Mouse (Mus musculus) spleen, adult 2 months (tissue): ENCODE data around the gene Slmap. TPM values are rescaled to one million over a fixed set of nuclear protein-coding genes. Genes with fewer than 3 reads are reported as not detected.

Experiments used
- DNase-seq, 2 experiments: peaks; one replicate each; pipeline versions ENCODE4 v3.0.0 to v3.0.0-alpha.2; 2012 to 2021; ENCODE audit warnings: low spot score in 2 of 2, low read depth in 1 of 2
- H3K27ac ChIP-seq: fragments of 200-500 bp; 2 replicates; pipeline ENCODE4 v1.5.1; 2012; ENCODE audit warnings: low read length, inconsistent platforms; ENCODE audit not compliant: insufficient read depth
- H3K27me3 ChIP-seq: fragments of 200-500 bp; 2 replicates; pipeline ENCODE4 v1.6.1; 2012; ENCODE audit warnings: mild to moderate bottlenecking, moderate library complexity, low read length, inconsistent platforms; ENCODE audit not compliant: control insufficient read depth, insufficient read depth
- H3K36me3 ChIP-seq: fragments of 200-500 bp; 2 replicates; pipeline ENCODE4 v1.6.1; 2012; ENCODE audit warnings: mild to moderate bottlenecking, low read length, inconsistent platforms; ENCODE audit not compliant: control insufficient read depth, insufficient read depth
- H3K4me1 ChIP-seq: fragments of 200-500 bp; 2 replicates; pipeline ENCODE4 v1.6.1; 2011; ENCODE audit warnings: inconsistent platforms; ENCODE audit not compliant: control insufficient read depth, insufficient read depth, insufficient read length
- H3K4me3 ChIP-seq: fragments of 200-500 bp; 2 replicates; pipeline ENCODE4 v1.5.1; 2011; ENCODE audit warnings: mild to moderate bottlenecking, inconsistent platforms; ENCODE audit not compliant: insufficient read depth, insufficient read length; ENCODE audit errors: extremely low read depth
- CTCF ChIP-seq: fragments of 200-500 bp; IDR thresholded peaks from 2 replicates; pipeline ENCODE4 v1.5.1; 2011; ENCODE audit warnings: mild to moderate bottlenecking, inconsistent platforms; ENCODE audit not compliant: insufficient read depth, insufficient read length, insufficient replicate concordance; ENCODE audit errors: extremely low read depth
- POLR2A ChIP-seq: fragments of 200-500 bp; IDR thresholded peaks from 2 replicates; pipeline ENCODE4 v1.6.1; 2011; ENCODE audit warnings: low read depth, low read length, inconsistent platforms
- WGBS: fragments of 180-500 bp; shearing (Covaris S2); methylation state at CpG from one replicate; pipeline ENCODE4 v1.1.7; 2018; 5-methylcytosine and 5-hydroxymethylcytosine counted together
- polyA plus RNA-seq: library from polyadenylated mRNA; depleted of rRNA; stranded (reverse); fragments of >200 nt; gene quantifications from 2 replicates; pipeline ENCODE4 v1.2.3, GENCODE M21; 2012

Slmap gene
- polyA plus RNA-seq, 1 experiment, result 9.3 TPM

- Histone ChIP-seq H3K4me1 (no peaks in the 10 kb centered on the region), H3K27ac (no peak overlapping the region), H3K4me3 (no peak overlapping the region), H3K27me3 (no peaks in the 10 kb centered on the region), H3K36me3 (no peaks in the 10 kb centered on the region)
- TF ChIP-seq CTCF, result no peak
- no peak for TF ChIP-seq POLR2A
- no peak for DNase-seq
- 97% methylated on average over 8 of the region's 8 CpGs for WGBS
Measured at GRCm38 (mm10) chr14:26550712-26551111, 16.0 kb upstream of the Slmap start.

GRCm38 (mm10) chr14:26547516-26548488, 13.1 kb upstream of the Slmap start:
- TF ChIP-seq CTCF (no peak), POLR2A (no peak)
- WGBS, result 85% methylated on average over 10 of the region's 10 CpGs
- DNase-seq, result no peak
- Histone ChIP-seq H3K27ac (no peak overlapping the region), H3K36me3 (no peaks in the 10 kb centered on the region), H3K4me3 (no peak overlapping the region), H3K27me3 (no peaks in the 10 kb centered on the region), H3K4me1 (no peaks in the 10 kb centered on the region)

GRCm38 (mm10) chr14:26542136-26542535, 7.4 kb upstream of the Slmap start:
- DNase-seq, result no peak
- Histone ChIP-seq H3K27ac (no peak overlapping the region), H3K27me3 (no peaks in the 10 kb centered on the region), H3K4me1 (no peaks in the 10 kb centered on the region), H3K36me3 (no peaks in the 10 kb centered on the region), H3K4me3 (no peak overlapping the region)
- TF ChIP-seq POLR2A (no peak), CTCF (no peak)
- 96% methylated on average over 1 of the region's 1 CpGs for WGBS

- WGBS, result 91% methylated on average over 1 of the region's 1 CpGs
- Histone ChIP-seq H3K27me3 (no peaks in the 10 kb centered on the region), H3K36me3 (no peaks in the 10 kb centered on the region), H3K4me3 (no peak overlapping the region), H3K4me1 (no peaks in the 10 kb centered on the region), H3K27ac (no peak overlapping the region)
- no peak for DNase-seq
- TF ChIP-seq CTCF (no peak), POLR2A (no peak)
Measured at GRCm38 (mm10) chr14:26540577-26540976, 5.8 kb upstream of the Slmap start.

- Histone ChIP-seq H3K27ac (no peak overlapping the region), H3K4me3 (no peak overlapping the region), H3K27me3 (no peaks in the 10 kb centered on the region), H3K36me3 (no peaks in the 10 kb centered on the region), H3K4me1 (no peaks in the 10 kb centered on the region)
- no peak for DNase-seq
- 87% methylated on average over 4 of the region's 4 CpGs for WGBS
- no peak for TF ChIP-seq POLR2A
- no peak for TF ChIP-seq CTCF
Measured at GRCm38 (mm10) chr14:26539241-26539640, 4.5 kb upstream of the Slmap start.

- H3K27ac ChIP-seq, result peak overlapping the region; percentile 79
- under 1% methylated on average over 91 of the region's 92 CpGs for WGBS
- peak; percentile 2 to 42 for DNase-seq
- H3K4me1 ChIP-seq, result peaks cover 19% of the 10 kb centered on the region
- H3K27me3 ChIP-seq, result no peaks in the 10 kb centered on the region
- H3K36me3 ChIP-seq, result no peaks in the 10 kb centered on the region; the same call in 1 of the 2 replicates
- H3K4me3 ChIP-seq, result peak overlapping the region; percentile 100
- TF ChIP-seq POLR2A (no peak), CTCF (no peak)
Measured at GRCm38 (mm10) chr14:26533821-26534756, 642 bp downstream of the Slmap start.

- Histone ChIP-seq H3K27me3 (no peaks in the 10 kb centered on the region), H3K36me3 (no peaks in the 10 kb centered on the region; the same call in 1 of the 2 replicates), H3K4me3 (peak overlapping the region; percentile 100), H3K4me1 (peaks cover 20% of the 10 kb centered on the region), H3K27ac (no peak overlapping the region)
- peak in 1 of 2 experiments; percentile 10 for DNase-seq
- TF ChIP-seq POLR2A (no peak), CTCF (no peak)
- 52% methylated on average over 19 of the region's 19 CpGs for WGBS
Measured at GRCm38 (mm10) chr14:26533267-26533666, 1.5 kb downstream of the Slmap start.
